Mouse (Mus musculus): ENCODE measurements around the gene Crocc2. TPM values are rescaled to one million over a fixed set of nuclear protein-coding genes. Genes with fewer than 3 reads are reported as not detected.

Crocc2 gene
- polyA plus RNA-seq (2014; fragmentation: Nextera tagmentation; extraction: Ambion mirVana), result 2.8 and 3.7 TPM in 2 replicates

DNA sequence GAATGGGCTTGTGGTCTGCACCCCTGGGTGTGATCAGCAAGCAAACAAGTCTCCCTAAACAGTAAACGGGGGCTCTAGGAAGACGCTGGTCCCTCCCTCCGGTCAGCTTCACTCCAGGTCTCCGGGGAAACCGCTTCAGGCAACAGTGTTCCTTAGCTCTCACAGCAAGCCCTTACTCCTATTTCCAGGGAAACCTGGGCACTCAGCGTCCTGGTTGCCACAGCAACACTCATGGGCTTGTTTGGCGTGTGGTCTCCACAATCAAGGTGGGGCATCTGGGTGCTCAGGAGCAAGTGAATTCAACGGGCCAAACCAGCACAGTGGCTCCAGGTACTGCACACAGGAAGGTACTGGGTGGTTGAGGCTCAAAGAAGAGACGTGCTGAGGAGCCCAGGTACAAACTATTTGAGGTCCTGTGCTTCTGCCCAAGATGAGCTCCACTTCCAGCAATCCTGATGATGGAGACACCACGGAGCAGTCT, at the start of gene Crocc2:
Gene Crocc2 (plus strand): TSS at position 431 of the 481 bp plus-strand sequence.
- Histone ChIP-seq H3K4me2 (0 out of 2 replicates have a peak within 1 kb of the TSS, but pooled peaks have one; percentile 7), H3K36me3 (ENCODE audit: insufficient read depth) (no peaks in the 10 kb centered on the region), H3K9me3 (ENCODE audit: low read depth, low read length) (no peaks in the 10 kb centered on the region), H3K9ac (no peak within 1 kb of the TSS), H3K27ac (ENCODE audit: low read depth) (no peak within 1 kb of the TSS), H3K27me3 (ENCODE audit: insufficient read depth, low read length) (no peaks in the 10 kb centered on the region), H3K4me1 (ENCODE audit: insufficient read depth) (no peaks in the 10 kb centered on the region), H3K4me3 (ENCODE audit: low read depth, low read length) (no peak within 1 kb of the TSS)
- ATAC-seq (ENCODE audit: insufficient read depth), result peak; percentile 33; the same call in 1 of the 2 replicates
- TF ChIP-seq CTCF (IDR thresholded peaks at IDR 0.05; ENCODE audit: low read depth), result no peak
- 38% methylated on average over 10 of the region's 10 CpGs for WGBS
- DNase-seq, result peak; percentile 54

DNA sequence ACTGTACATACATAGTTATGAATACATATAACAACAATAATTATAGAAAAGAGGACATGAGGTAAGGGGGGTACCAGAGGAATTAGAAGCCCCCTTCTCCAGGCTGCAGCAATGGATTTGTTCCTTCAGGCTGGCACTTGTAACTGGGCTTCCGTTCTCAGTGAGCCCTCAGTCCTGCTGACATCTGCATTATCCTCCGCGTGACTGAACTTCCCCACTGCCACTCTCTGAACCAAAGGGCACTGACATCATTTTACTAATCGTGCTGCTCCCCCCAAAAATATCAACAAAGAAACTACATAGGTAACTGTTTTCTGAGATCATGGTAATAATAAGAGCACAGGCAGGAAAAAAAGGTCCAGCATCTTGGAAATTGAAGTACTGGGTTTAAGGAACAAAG, 49.7 kb upstream of the Crocc2 start:
- H3K27me3 ChIP-seq (ENCODE audit: insufficient read depth, low read length), result no peaks in the 10 kb centered on the region
- H3K9me3 ChIP-seq (ENCODE audit: low read depth, low read length), result no peaks in the 10 kb centered on the region
- no peaks in the 10 kb centered on the region for H3K36me3 ChIP-seq (ENCODE audit: insufficient read depth)
- DNase-seq (no peak), ATAC-seq (ENCODE audit: insufficient read depth) (no peak)
- H3K27ac ChIP-seq (ENCODE audit: low read depth), result no peak overlapping the region
- H3K9ac ChIP-seq, result no peak overlapping the region
- H3K4me1 ChIP-seq (ENCODE audit: insufficient read depth), result no peaks in the 10 kb centered on the region
- H3K4me3 ChIP-seq (ENCODE audit: low read depth, low read length), result no peak overlapping the region
- WGBS, result 36% methylated on average over 4 of the region's 4 CpGs
- TF ChIP-seq CTCF (IDR thresholded peaks at IDR 0.05; ENCODE audit: low read depth), result no peak
- no peak overlapping the region for H3K4me2 ChIP-seq

DNA sequence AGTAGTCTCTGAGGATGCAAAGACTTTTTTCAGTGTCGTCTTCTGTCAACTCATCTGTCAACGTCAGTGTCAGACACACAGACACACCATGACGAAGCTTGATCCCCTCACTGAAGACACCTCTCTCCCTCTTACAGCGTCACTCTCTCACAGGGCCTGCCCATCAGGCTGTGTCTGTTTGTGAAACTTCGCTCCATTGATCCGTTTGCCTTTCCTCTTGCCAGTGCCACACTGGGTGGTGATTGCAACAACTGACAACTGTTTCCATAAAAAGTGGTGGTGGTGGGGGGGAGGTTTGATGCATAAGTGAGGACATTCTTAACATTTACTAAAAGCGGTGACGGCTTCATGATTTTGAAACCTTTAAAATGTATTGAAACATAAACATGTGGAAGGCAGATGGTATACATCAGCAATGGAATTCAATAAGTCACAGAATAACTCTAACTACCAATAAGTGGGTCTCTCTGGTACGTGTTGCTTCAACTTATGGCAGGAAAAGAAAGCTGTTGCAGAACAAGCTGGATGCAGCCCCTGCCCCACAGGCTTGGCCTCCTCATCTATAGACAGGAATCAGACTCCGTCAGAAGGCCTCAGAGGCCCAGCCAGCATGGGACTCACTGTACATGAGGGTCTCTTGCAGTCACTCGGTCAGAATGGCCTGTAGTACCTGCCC, 45.2 kb upstream of the Crocc2 start:
- TF ChIP-seq CTCF (IDR thresholded peaks at IDR 0.05; ENCODE audit: low read depth), result no peak
- DNase-seq, result peak; percentile 27
- Histone ChIP-seq H3K4me3 (ENCODE audit: low read depth, low read length) (no peak overlapping the region), H3K4me1 (ENCODE audit: insufficient read depth) (no peaks in the 10 kb centered on the region), H3K27me3 (ENCODE audit: insufficient read depth, low read length) (no peaks in the 10 kb centered on the region), H3K27ac (ENCODE audit: low read depth) (no peak overlapping the region), H3K9me3 (ENCODE audit: low read depth, low read length) (no peaks in the 10 kb centered on the region), H3K4me2 (no peak overlapping the region), H3K9ac (no peak overlapping the region), H3K36me3 (ENCODE audit: insufficient read depth) (no peaks in the 10 kb centered on the region)
- 47% methylated on average over 11 of the region's 11 CpGs for whole genome bisulfite sequencing
- ATAC-seq (ENCODE audit: insufficient read depth), result peak; percentile 16; the same call in 1 of the 2 replicates

- H3K36me3 ChIP-seq (ENCODE audit: insufficient read depth), result no peaks in the 10 kb centered on the region
- DNase-seq, result no peak
- no peaks in the 10 kb centered on the region for H3K4me1 ChIP-seq (ENCODE audit: insufficient read depth)
- no peak for TF ChIP-seq CTCF (IDR thresholded peaks at IDR 0.05; ENCODE audit: low read depth)
- H3K4me3 ChIP-seq (ENCODE audit: low read depth, low read length), result no peak overlapping the region
- no peak overlapping the region for H3K4me2 ChIP-seq
- 48% methylated on average over 8 of the region's 8 CpGs for WGBS
- ATAC-seq (ENCODE audit: insufficient read depth), result no peak
- H3K9me3 ChIP-seq (ENCODE audit: low read depth, low read length), result no peaks in the 10 kb centered on the region
- H3K9ac ChIP-seq, result no peak overlapping the region
- no peak overlapping the region for H3K27ac ChIP-seq (ENCODE audit: low read depth)
- no peaks in the 10 kb centered on the region for H3K27me3 ChIP-seq (ENCODE audit: insufficient read depth, low read length)
Measured at GRCm38 (mm10) chr1:93124066-93124465, 44.5 kb upstream of the Crocc2 start.

GRCm38 (mm10) chr1:93125256-93125655, 43.3 kb upstream of the Crocc2 start:
- Histone ChIP-seq H3K36me3 (ENCODE audit: insufficient read depth) (no peaks in the 10 kb centered on the region), H3K9me3 (ENCODE audit: low read depth, low read length) (no peaks in the 10 kb centered on the region), H3K4me3 (ENCODE audit: low read depth, low read length) (no peak overlapping the region), H3K4me2 (no peak overlapping the region), H3K9ac (no peak overlapping the region), H3K27me3 (ENCODE audit: insufficient read depth, low read length) (no peaks in the 10 kb centered on the region), H3K27ac (ENCODE audit: low read depth) (no peak overlapping the region), H3K4me1 (ENCODE audit: insufficient read depth) (no peaks in the 10 kb centered on the region)
- DNase-seq (peak; percentile 75), ATAC-seq (ENCODE audit: insufficient read depth) (peak; percentile 22; the same call in 1 of the 2 replicates)
- TF ChIP-seq CTCF (IDR thresholded peaks at IDR 0.05; ENCODE audit: low read depth), result peak; percentile 46
- 42% methylated on average over 5 of the region's 5 CpGs for WGBS

DNA sequence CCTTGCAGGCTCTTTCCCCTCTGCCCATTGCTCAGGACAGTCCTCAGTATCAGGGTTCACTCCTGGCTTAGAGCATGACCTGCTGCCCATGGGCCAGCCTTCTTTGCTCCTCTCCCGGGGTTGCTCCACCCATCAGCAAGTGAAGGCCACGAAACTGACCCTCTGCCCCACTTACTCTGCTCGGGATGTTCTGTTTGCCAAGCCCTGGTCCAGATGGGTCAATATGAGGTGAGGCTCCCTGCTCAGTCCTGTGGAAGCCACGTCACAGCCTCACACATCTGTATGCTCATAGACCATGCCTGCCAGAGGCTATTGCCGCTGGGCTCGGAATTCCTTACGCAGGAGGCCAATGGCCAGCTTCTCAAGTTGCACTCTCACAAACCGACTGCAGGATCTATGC, 40.3 kb upstream of the Crocc2 start:
- Histone ChIP-seq H3K9ac (no peak overlapping the region), H3K4me1 (ENCODE audit: insufficient read depth) (no peaks in the 10 kb centered on the region), H3K36me3 (ENCODE audit: insufficient read depth) (no peaks in the 10 kb centered on the region), H3K4me3 (ENCODE audit: low read depth, low read length) (no peak overlapping the region), H3K27ac (ENCODE audit: low read depth) (no peak overlapping the region), H3K4me2 (no peak overlapping the region), H3K9me3 (ENCODE audit: low read depth, low read length) (no peaks in the 10 kb centered on the region), H3K27me3 (ENCODE audit: insufficient read depth, low read length) (no peaks in the 10 kb centered on the region)
- no peak for DNase-seq
- TF ChIP-seq CTCF (IDR thresholded peaks at IDR 0.05; ENCODE audit: low read depth), result no peak
- ATAC-seq (ENCODE audit: insufficient read depth), result no peak
- whole genome bisulfite sequencing, result 77% methylated on average over 8 of the region's 8 CpGs

DNA sequence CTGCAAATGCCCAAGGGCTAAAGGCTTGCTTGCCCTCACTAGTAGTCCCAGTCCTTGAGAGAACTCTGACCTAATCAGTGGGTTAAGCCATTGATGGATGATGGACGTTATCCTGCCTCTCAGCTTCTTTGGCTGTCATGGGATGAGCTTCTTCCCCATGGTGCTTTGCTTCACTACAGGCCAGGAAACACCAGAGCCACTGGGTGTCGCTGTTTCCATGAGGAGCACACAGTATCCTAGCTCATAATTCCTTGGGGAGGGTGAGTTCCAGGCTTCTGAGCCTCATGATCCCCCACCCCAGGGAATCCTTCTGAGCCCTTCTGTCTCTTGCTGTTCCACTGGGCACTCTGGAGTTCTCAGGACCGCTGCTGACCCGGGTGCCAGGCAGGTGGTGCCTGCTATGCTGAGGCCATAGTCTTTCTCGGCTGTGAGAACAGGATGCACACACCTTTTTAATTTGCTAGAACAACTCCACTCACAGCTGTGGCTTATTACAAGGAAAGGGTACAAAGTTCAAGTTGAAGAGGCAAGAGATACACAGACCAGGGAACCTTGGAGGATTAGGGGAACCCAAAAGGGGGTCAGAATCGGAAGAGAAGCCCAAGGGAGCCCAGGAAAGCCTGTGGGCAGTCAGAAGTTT, 39.7 kb upstream of the Crocc2 start:
- 27% methylated on average over 6 of the region's 6 CpGs for WGBS
- Histone ChIP-seq H3K36me3 (ENCODE audit: insufficient read depth) (no peaks in the 10 kb centered on the region), H3K9ac (no peak overlapping the region), H3K4me1 (ENCODE audit: insufficient read depth) (no peaks in the 10 kb centered on the region), H3K4me3 (ENCODE audit: low read depth, low read length) (no peak overlapping the region), H3K27ac (ENCODE audit: low read depth) (peak overlapping the region; percentile 50), H3K9me3 (ENCODE audit: low read depth, low read length) (no peaks in the 10 kb centered on the region), H3K27me3 (ENCODE audit: insufficient read depth, low read length) (no peaks in the 10 kb centered on the region), H3K4me2 (no peak overlapping the region)
- ATAC-seq (ENCODE audit: insufficient read depth), result peak; percentile 37; the same call in 1 of the 2 replicates
- peak; percentile 83 for DNase-seq
- TF ChIP-seq CTCF (IDR thresholded peaks at IDR 0.05; ENCODE audit: low read depth), result peak; percentile 86

All from lung, embryonic 14.5 days (tissue).